Mouse (Mus musculus) myocyte (in vitro differentiated cells): ENCODE data around the gene Zbtb5. TPM values are rescaled to one million over a fixed set of nuclear protein-coding genes. Genes with fewer than 3 reads are reported as not detected.

Experiments
- H3K27me3 ChIP-seq: one replicate; pipeline ENCODE4 v1.6.1; 2011; ENCODE audit not compliant: control insufficient read depth, insufficient read depth, insufficient read length
- H3K36me3 ChIP-seq: one replicate; pipeline ENCODE4 v1.6.1; 2011; ENCODE audit not compliant: control insufficient read depth, insufficient read depth
- H3K4me2 ChIP-seq: one replicate; pipeline ENCODE4 v1.6.1; 2011; ENCODE audit warnings: low read depth, control low read depth
- H3K4me3 ChIP-seq: one replicate; pipeline ENCODE4 v1.5.1; 2011; ENCODE audit warnings: mild to moderate bottlenecking, control low read depth, moderate library complexity
- H3K79me2 ChIP-seq: one replicate; pipeline ENCODE4 v1.6.1; 2011; ENCODE audit not compliant: control insufficient read depth, insufficient read depth
- H3ac ChIP-seq: one replicate; pipeline ENCODE4 v1.6.1; 2011; ENCODE audit not compliant: control insufficient read depth, insufficient read length
- CEBPB ChIP-seq: IDR thresholded peaks from 2 replicates; pipeline ENCODE4 v1.6.1; 2011; ENCODE audit warnings: mild to moderate bottlenecking, moderate library complexity; ENCODE audit not compliant: poor library complexity, insufficient read depth, severe bottlenecking
- E2F4 ChIP-seq: IDR thresholded peaks from one replicate; pipeline ENCODE4 v1.6.1; 2011; ENCODE audit warnings: mild to moderate bottlenecking, control low read depth, moderate library complexity; ENCODE audit not compliant: insufficient read depth
- MAX ChIP-seq: IDR thresholded peaks from one replicate; pipeline ENCODE4 v1.6.1; 2011; ENCODE audit warnings: low read depth, mild to moderate bottlenecking, control low read depth
- MYOD1 ChIP-seq, 3 experiments: IDR thresholded peaks; one replicate each; pipeline ENCODE4 v1.6.1; 2011; ENCODE audit warnings: control low read depth in 2 of 3, low read depth in 2 of 3, mild to moderate bottlenecking in 2 of 3, moderate library complexity in 1 of 3; ENCODE audit not compliant: insufficient read length in 2 of 3, control insufficient read depth in 1 of 3
- MYOG ChIP-seq, 3 experiments: IDR thresholded peaks; one replicate each; pipeline ENCODE4 v1.6.1; 2011; ENCODE audit warnings: control low read depth in 2 of 3, low read depth in 2 of 3, mild to moderate bottlenecking in 2 of 3; ENCODE audit not compliant: insufficient read length in 2 of 3, control insufficient read depth in 1 of 3, insufficient read depth in 1 of 3
- POLR2A ChIP-seq: IDR thresholded peaks from one replicate; pipeline ENCODE4 v1.6.1; 2011; ENCODE audit warnings: low read depth, mild to moderate bottlenecking, control low read depth, moderate library complexity; ENCODE audit not compliant: insufficient read length
- POLR2AphosphoS2 ChIP-seq: IDR thresholded peaks from one replicate; pipeline ENCODE4 v1.6.1; 2011; ENCODE audit warnings: low read depth, control low read depth; ENCODE audit not compliant: insufficient read length
- REST ChIP-seq: IDR thresholded peaks from one replicate; pipeline ENCODE4 v1.6.1; 2011; ENCODE audit warnings: mild to moderate bottlenecking, control low read depth, moderate library complexity; ENCODE audit not compliant: insufficient read depth, insufficient read length
- SRF ChIP-seq: IDR thresholded peaks from one replicate; pipeline ENCODE4 v1.6.1; 2011; ENCODE audit warnings: low read depth; ENCODE audit not compliant: control insufficient read depth, insufficient read length
- TCF12 ChIP-seq: IDR thresholded peaks from one replicate; pipeline ENCODE4 v1.6.1; 2011; ENCODE audit warnings: mild to moderate bottlenecking, control low read depth; ENCODE audit not compliant: poor library complexity, insufficient read depth, severe bottlenecking
- TCF3 ChIP-seq: IDR thresholded peaks from one replicate; pipeline ENCODE4 v1.6.1; 2011; ENCODE audit warnings: low read depth, control low read depth; ENCODE audit not compliant: insufficient read length
- USF1 ChIP-seq: IDR thresholded peaks from one replicate; pipeline ENCODE4 v1.6.1; 2011; ENCODE audit warnings: low read depth, mild to moderate bottlenecking, control low read depth, moderate library complexity
- polyA plus RNA-seq: library from polyadenylated mRNA; unstranded; fragments of >200 nt; fragmentation: generic; extraction: Trizol; gene quantifications from one replicate; pipeline ENCODE4 v1.2.1, GENCODE M21; 2012; ENCODE audit warnings: missing spikeins

Zbtb5 gene
- polyA plus RNA-seq, 1 experiment, result 5.1 TPM

DNA sequence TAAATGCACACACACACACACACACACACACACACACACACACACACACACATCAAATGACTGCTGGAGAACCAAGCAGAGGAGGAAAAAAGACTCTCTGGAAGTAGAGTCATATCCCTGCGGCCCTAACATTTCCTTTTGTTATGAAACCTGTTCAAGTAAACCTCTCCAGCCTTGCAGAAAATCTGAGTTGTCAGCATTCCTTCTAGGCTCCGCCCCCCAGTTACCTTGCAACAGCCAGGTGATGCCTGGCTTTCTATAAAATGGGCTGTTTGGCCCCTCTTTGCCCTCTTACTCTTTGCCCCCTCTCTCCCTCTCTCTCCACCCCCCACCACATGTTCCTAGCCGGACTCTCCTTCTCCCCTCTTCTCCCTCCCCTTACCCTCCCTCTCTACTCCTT is 46.5 kb downstream of the Zbtb5 start:
- no peak overlapping the region for H3ac ChIP-seq
- H3K27me3 ChIP-seq, result peaks cover 29% of the 10 kb centered on the region
- H3K36me3 ChIP-seq, result no peaks in the 10 kb centered on the region
- no peaks in the 10 kb centered on the region for H3K79me2 ChIP-seq
- TF ChIP-seq TCF3, result no peak
- TF ChIP-seq MAX, result no peak
- TF ChIP-seq MYOG (IDR thresholded peaks at IDR 0.05; ENCODE audit: control insufficient read depth in 1 of 3, insufficient read depth in 1 of 3, insufficient read length in 2 of 3, low read depth in 2 of 3), result no peak
- no peak for TF ChIP-seq TCF12
- TF ChIP-seq POLR2AphosphoS2, result no peak
- TF ChIP-seq REST, result no peak
- TF ChIP-seq SRF, result no peak
- TF ChIP-seq CEBPB, result no peak
- TF ChIP-seq E2F4, result no peak
- TF ChIP-seq USF1, result no peak
- TF ChIP-seq MYOD1 (IDR thresholded peaks at IDR 0.05; ENCODE audit: control insufficient read depth in 1 of 3, insufficient read length in 2 of 3, low read depth in 2 of 3), result no peak
- TF ChIP-seq POLR2A, result no peak
- no peak overlapping the region for H3K4me2 ChIP-seq
- no peak overlapping the region for H3K4me3 ChIP-seq

GRCm38 (mm10) chr4:44965175-44965574 is 47.0 kb downstream of the Zbtb5 start:
- no peak overlapping the region for H3K4me2 ChIP-seq
- no peaks in the 10 kb centered on the region for H3K79me2 ChIP-seq
- peaks cover 29% of the 10 kb centered on the region for H3K27me3 ChIP-seq
- no peak overlapping the region for H3ac ChIP-seq
- H3K36me3 ChIP-seq, result no peaks in the 10 kb centered on the region
- no peak overlapping the region for H3K4me3 ChIP-seq
- TF ChIP-seq SRF (no peak), USF1 (no peak), TCF12 (no peak), POLR2A (no peak), CEBPB (no peak), POLR2AphosphoS2 (no peak), MYOG (IDR thresholded peaks at IDR 0.05; ENCODE audit: control insufficient read depth in 1 of 3, insufficient read depth in 1 of 3, insufficient read length in 2 of 3, low read depth in 2 of 3) (no peak), MAX (no peak), TCF3 (no peak), REST (no peak), MYOD1 (IDR thresholded peaks at IDR 0.05; ENCODE audit: control insufficient read depth in 1 of 3, insufficient read length in 2 of 3, low read depth in 2 of 3) (no peak), E2F4 (no peak)

GRCm38 (mm10) chr4:44963156-44963555 is 49.1 kb downstream of the Zbtb5 start:
- H3K36me3 ChIP-seq, result no peaks in the 10 kb centered on the region
- H3K79me2 ChIP-seq, result no peaks in the 10 kb centered on the region
- H3K4me2 ChIP-seq, result no peak overlapping the region
- H3K4me3 ChIP-seq, result no peak overlapping the region
- no peak for TF ChIP-seq POLR2A
- TF ChIP-seq SRF, result no peak
- no peak for TF ChIP-seq TCF12
- H3K27me3 ChIP-seq, result peaks cover 19% of the 10 kb centered on the region
- H3ac ChIP-seq, result no peak overlapping the region

DNA sequence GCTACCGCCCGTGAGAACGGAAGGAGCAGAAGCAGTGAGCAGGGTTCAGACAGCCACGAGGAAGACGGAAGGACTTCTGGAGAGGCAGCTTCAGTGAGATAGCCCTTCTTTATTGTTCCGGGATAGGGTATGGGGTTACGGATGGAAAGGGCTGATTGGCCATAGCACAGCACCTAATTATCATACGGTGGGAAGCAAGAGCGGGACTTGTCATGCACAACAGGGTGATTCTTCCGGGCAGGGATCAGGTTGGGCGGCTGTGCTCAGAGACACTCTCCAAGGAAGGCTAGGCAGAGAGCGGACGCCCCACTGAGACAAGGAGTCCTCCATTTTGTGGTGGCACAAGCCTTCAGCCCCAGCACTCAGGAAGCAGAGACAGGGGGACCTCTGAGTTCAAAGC is 53.0 kb downstream of the Zbtb5 start:
- Histone ChIP-seq H3K4me3 (no peak overlapping the region), H3K27me3 (no peaks in the 10 kb centered on the region), H3ac (no peak overlapping the region)

DNA sequence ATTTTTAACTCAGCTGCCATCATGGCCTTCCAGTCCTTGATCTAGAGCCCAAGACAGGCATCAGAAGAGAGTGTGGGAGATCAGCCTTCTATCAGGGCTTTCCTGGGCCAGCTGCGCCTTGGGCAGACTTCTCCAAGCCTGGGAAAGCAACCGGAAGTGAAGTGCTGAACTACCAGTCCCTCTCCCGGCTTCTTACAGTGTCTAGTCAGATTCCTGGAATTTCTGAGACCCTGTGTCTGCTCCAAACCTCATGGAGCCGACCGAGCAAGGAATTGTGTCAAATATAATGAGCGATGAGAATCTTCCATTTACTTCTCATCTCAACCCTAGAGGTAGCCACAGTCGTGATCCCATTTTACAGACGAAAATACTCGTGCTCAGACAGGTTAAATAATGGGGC is 53.4 kb downstream of the Zbtb5 start:
- no peaks in the 10 kb centered on the region for H3K36me3 ChIP-seq

More for the DNA sequence above, 53.0 kb downstream of the Zbtb5 start:
- H3K79me2 ChIP-seq, result no peaks in the 10 kb centered on the region
- TF ChIP-seq TCF3 (no peak), CEBPB (no peak), MYOD1 (IDR thresholded peaks at IDR 0.05; ENCODE audit: control insufficient read depth in 1 of 3, insufficient read length in 2 of 3, low read depth in 2 of 3) (no peak), SRF (no peak), POLR2AphosphoS2 (no peak)
- H3K36me3 ChIP-seq, result no peaks in the 10 kb centered on the region
- H3K4me2 ChIP-seq, result no peak overlapping the region

More for the DNA sequence above, 53.4 kb downstream of the Zbtb5 start:
- Histone ChIP-seq H3ac (no peak overlapping the region), H3K4me3 (no peak overlapping the region), H3K27me3 (no peaks in the 10 kb centered on the region), H3K79me2 (no peaks in the 10 kb centered on the region), H3K4me2 (no peak overlapping the region)
- TF ChIP-seq MAX (no peak), USF1 (no peak), E2F4 (no peak), TCF3 (no peak), MYOG (IDR thresholded peaks at IDR 0.05; ENCODE audit: control insufficient read depth in 1 of 3, insufficient read depth in 1 of 3, insufficient read length in 2 of 3, low read depth in 2 of 3) (no peak), POLR2AphosphoS2 (no peak), TCF12 (no peak), MYOD1 (IDR thresholded peaks at IDR 0.05; ENCODE audit: control insufficient read depth in 1 of 3, insufficient read length in 2 of 3, low read depth in 2 of 3) (no peak), SRF (no peak), REST (no peak), POLR2A (no peak), CEBPB (no peak)
